Mouse (Mus musculus) heart, embryonic 16.5 days (tissue): ENCODE measurements around the gene Epha8. TPM values are rescaled to one million over a fixed set of nuclear protein-coding genes. Genes with fewer than 3 reads are reported as not detected.
A peak's percentile ranks its signal among the peaks of the same experiment; 100 is the strongest.

Experiments
- ATAC-seq: fragments of 200-750 bp; cut with Nextera tagmentation; replicated peaks from 2 replicates; pipeline ENCODE4 v1.8.0; 2017; ENCODE audit warnings: moderate number of reproducible peaks; ENCODE audit not compliant: insufficient read depth, low FRiP score; ENCODE audit errors: extremely low read depth
- H3K27ac ChIP-seq: fragments of 300-500 bp; sonication (generic); 2 replicates; pipeline ENCODE4 v1.5.1; 2014; ENCODE audit warnings: mild to moderate bottlenecking, low read length, control low read depth, moderate library complexity
- H3K27me3 ChIP-seq: fragments of 300-500 bp; sonication (generic); 2 replicates; pipeline ENCODE4 v1.6.1; 2014; ENCODE audit warnings: low read length, mixed read lengths; ENCODE audit not compliant: control insufficient read depth, insufficient read depth
- H3K36me3 ChIP-seq: fragments of 300-500 bp; sonication (generic); 2 replicates; pipeline ENCODE4 v1.6.1; 2014; ENCODE audit not compliant: control insufficient read depth, insufficient read depth
- H3K4me1 ChIP-seq: fragments of 300-500 bp; sonication (generic); 2 replicates; pipeline ENCODE4 v1.6.1; 2014; ENCODE audit warnings: low read length, mixed read lengths; ENCODE audit not compliant: control insufficient read depth, insufficient read depth
- H3K4me2 ChIP-seq: fragments of 300-500 bp; sonication (generic); 2 replicates; pipeline ENCODE4 v1.6.1; 2014; ENCODE audit warnings: low read depth, mild to moderate bottlenecking, control low read depth, low read length
- H3K4me3 ChIP-seq: fragments of 300-500 bp; sonication (generic); 2 replicates; pipeline ENCODE4 v1.5.1; 2014; ENCODE audit warnings: mild to moderate bottlenecking, control low read depth, low read length
- H3K9ac ChIP-seq: fragments of 300-500 bp; sonication (generic); 2 replicates; pipeline ENCODE4 v1.6.1; 2014; ENCODE audit warnings: low read length, control low read depth
- H3K9me3 ChIP-seq: fragments of 300-500 bp; sonication (generic); replicated peaks from 2 replicates; pipeline ENCODE4 v1.6.1; 2016; ENCODE audit warnings: low read length; ENCODE audit not compliant: control insufficient read depth
- WGBS: fragments of 180-500 bp; shearing (Covaris S2); extraction: QIAGEN DNeasy Blood & Tissue Kit; methylation state at CpG from one replicate; pipeline ENCODE4 v1.1.7; 2014; 5-methylcytosine and 5-hydroxymethylcytosine counted together
- polyA plus RNA-seq: library from polyadenylated mRNA; unstranded; fragments of >200 nt; fragmentation: Nextera tagmentation; extraction: Ambion mirVana; gene quantifications from 2 replicates; pipeline ENCODE4 v1.2.1, GENCODE M21; 2015

Gene Epha8
- polyA plus RNA-seq, 1 experiment from 2014 or later = not detected

GRCm38 (mm10) chr4:136961642-136962285 lies 5.1 kb upstream of the Epha8 start:
- Histone ChIP-seq H3K9ac (no peak overlapping the region), H3K4me2 (no peak overlapping the region), H3K27ac (no peak overlapping the region), H3K27me3 (peaks cover 79% of the 10 kb centered on the region), H3K4me3 (no peak overlapping the region), H3K9me3 (no peaks in the 10 kb centered on the region), H3K36me3 (no peaks in the 10 kb centered on the region), H3K4me1 (peaks cover 4% of the 10 kb centered on the region)
- ATAC-seq = no peak
- 44% methylated on average over 4 of the region's 4 CpGs for WGBS

GRCm38 (mm10) chr4:136960581-136960980 lies 4.0 kb upstream of the Epha8 start:
- H3K9ac ChIP-seq = no peak overlapping the region
- peaks cover 5% of the 10 kb centered on the region for H3K4me1 ChIP-seq
- no peak overlapping the region for H3K4me3 ChIP-seq
- 66% methylated on average over 9 of the region's 9 CpGs for WGBS
- no peak for ATAC-seq
- no peaks in the 10 kb centered on the region for H3K36me3 ChIP-seq
- peaks cover 79% of the 10 kb centered on the region for H3K27me3 ChIP-seq
- no peaks in the 10 kb centered on the region for H3K9me3 ChIP-seq
- H3K4me2 ChIP-seq = no peak overlapping the region
- H3K27ac ChIP-seq = no peak overlapping the region

- Histone ChIP-seq H3K4me3 (no peak overlapping the region), H3K27ac (no peak overlapping the region), H3K9ac (no peak overlapping the region), H3K9me3 (no peaks in the 10 kb centered on the region), H3K27me3 (peaks cover 79% of the 10 kb centered on the region), H3K36me3 (no peaks in the 10 kb centered on the region), H3K4me2 (no peak overlapping the region), H3K4me1 (peaks cover 5% of the 10 kb centered on the region)
- WGBS = 32% methylated on average over 3 of the region's 3 CpGs
- ATAC-seq = no peak
Observed at GRCm38 (mm10) chr4:136960068-136960467, 3.5 kb upstream of the Epha8 start.

GRCm38 (mm10) chr4:136954562-136954961 lies 2.1 kb downstream of the Epha8 start:
- WGBS = 62% methylated on average over 6 of the region's 6 CpGs
- Histone ChIP-seq H3K27ac (no peak overlapping the region), H3K36me3 (no peaks in the 10 kb centered on the region), H3K4me3 (no peak overlapping the region), H3K9ac (no peak overlapping the region), H3K9me3 (no peaks in the 10 kb centered on the region), H3K4me1 (peaks cover 3% of the 10 kb centered on the region; the same call in 1 of the 2 replicates), H3K4me2 (no peak overlapping the region), H3K27me3 (peaks cover 84% of the 10 kb centered on the region)
- no peak for ATAC-seq

GRCm38 (mm10) chr4:136949266-136949989 lies 7.2 kb downstream of the Epha8 start:
- WGBS = 39% methylated on average over 10 of the region's 10 CpGs
- Histone ChIP-seq H3K27ac (no peak overlapping the region), H3K4me1 (no peaks in the 10 kb centered on the region), H3K9me3 (no peaks in the 10 kb centered on the region), H3K4me2 (no peak overlapping the region), H3K4me3 (no peak overlapping the region), H3K27me3 (peaks cover 58% of the 10 kb centered on the region), H3K9ac (no peak overlapping the region), H3K36me3 (no peaks in the 10 kb centered on the region)
- ATAC-seq = no peak

GRCm38 (mm10) chr4:136945397-136945796 lies 11.2 kb downstream of the Epha8 start:
- H3K4me3 ChIP-seq = no peak overlapping the region
- peaks cover 50% of the 10 kb centered on the region for H3K27me3 ChIP-seq
- no peaks in the 10 kb centered on the region for H3K36me3 ChIP-seq
- WGBS = 59% methylated on average over 17 of the region's 17 CpGs
- no peak overlapping the region for H3K9ac ChIP-seq
- no peak for ATAC-seq
- H3K4me2 ChIP-seq = no peak overlapping the region
- no peak overlapping the region for H3K27ac ChIP-seq
- no peaks in the 10 kb centered on the region for H3K9me3 ChIP-seq
- no peaks in the 10 kb centered on the region for H3K4me1 ChIP-seq

- H3K9ac ChIP-seq = no peak overlapping the region
Observed at GRCm38 (mm10) chr4:136944558-136945350, 11.9 kb downstream of the Epha8 start.

GRCm38 (mm10) chr4:136943175-136943574 lies 13.4 kb downstream of the Epha8 start:
- ATAC-seq = no peak
- 12% methylated on average over 13 of the region's 13 CpGs for WGBS
- Histone ChIP-seq H3K27me3 (peaks cover 65% of the 10 kb centered on the region), H3K9ac (no peak overlapping the region), H3K27ac (no peak overlapping the region), H3K4me2 (peak overlapping the region; percentile 35; the same call in 1 of the 2 replicates), H3K4me1 (no peaks in the 10 kb centered on the region), H3K4me3 (no peak overlapping the region), H3K9me3 (no peaks in the 10 kb centered on the region), H3K36me3 (no peaks in the 10 kb centered on the region)

More at GRCm38 (mm10) chr4:136944558-136945350, 11.9 kb downstream of the Epha8 start:
- Histone ChIP-seq H3K27me3 (peaks cover 53% of the 10 kb centered on the region), H3K4me3 (no peak overlapping the region), H3K27ac (no peak overlapping the region), H3K36me3 (no peaks in the 10 kb centered on the region), H3K4me1 (no peaks in the 10 kb centered on the region), H3K9me3 (no peaks in the 10 kb centered on the region), H3K4me2 (no peak overlapping the region)
- 76% methylated on average over 11 of the region's 11 CpGs for WGBS
- no peak for ATAC-seq

GRCm38 (mm10) chr4:136942761-136943160 lies 13.9 kb downstream of the Epha8 start:
- H3K9ac ChIP-seq = no peak overlapping the region
- no peaks in the 10 kb centered on the region for H3K9me3 ChIP-seq
- WGBS = 21% methylated on average over 18 of the region's 18 CpGs
- no peak for ATAC-seq
- H3K4me2 ChIP-seq = peak overlapping the region; percentile 35; the same call in 1 of the 2 replicates
- no peaks in the 10 kb centered on the region for H3K4me1 ChIP-seq
- no peak overlapping the region for H3K4me3 ChIP-seq
- H3K27ac ChIP-seq = no peak overlapping the region
- H3K36me3 ChIP-seq = no peaks in the 10 kb centered on the region
- peaks cover 63% of the 10 kb centered on the region for H3K27me3 ChIP-seq
